Mouse (Mus musculus): ENCODE results near the gene Plxna1.

Gene Plxna1

GRCm38 (mm10) chr6:89285116-89285515 is 77.3 kb downstream of the Plxna1 start:
- DNase-seq (ENCODE audit: extremely low read depth, low read depth) = no peak

- DNase-seq (ENCODE audit: extremely low read depth, low read depth) = no peak
These were observed 79.3 kb downstream of the Plxna1 start for GRCm38 (mm10) chr6:89283095-89283494.

GRCm38 (mm10) chr6:89282626-89283025 is 79.8 kb downstream of the Plxna1 start:
- no peak for DNase-seq (ENCODE audit: extremely low read depth, low read depth)

GRCm38 (mm10) chr6:89281492-89282332 is 80.7 kb downstream of the Plxna1 start:
- DNase-seq (ENCODE audit: extremely low read depth, low read depth) = no peak

- DNase-seq (ENCODE audit: extremely low read depth, low read depth) = no peak
These were observed 81.9 kb downstream of the Plxna1 start for GRCm38 (mm10) chr6:89280555-89280954.

- no peak for DNase-seq (ENCODE audit: extremely low read depth, low read depth)
These were observed 90.5 kb downstream of the Plxna1 start for GRCm38 (mm10) chr6:89271731-89272475.

GRCm38 (mm10) chr6:89267181-89267580 is 95.2 kb downstream of the Plxna1 start:
- DNase-seq (ENCODE audit: extremely low read depth, low read depth) = no peak

Measured in MEL-GATA-1-ER (cell line).